16 mouse cellular contexts compared by ENCODE assay signal in genomic region chr19:57367849-57368387, GRCm38 (mm10). TPM values are rescaled to one million over a fixed set of nuclear protein-coding genes. Genes with fewer than 3 reads are reported as not detected.
DNase-seq lines count a peak whose midpoint lies in the region; ATAC-seq and TF ChIP-seq lines count a peak whose summit lies in the region.
"Had no signal": no experiment of that assay in that cellular context is flagged by ENCODE, and none has a peak within 500 bp of the region (broad histone marks: within the 10 kb centered on the region; RNA-seq: fewer than 3 reads in every experiment).

No protein-coding gene starts in this region.

- no peak for DNase-seq in frontal cortex, adult 2 months (ENCODE audit: extremely low spot score in 1 of 2, low spot score in 1 of 2)
- DNase-seq in heart, postnatal 0 days (ENCODE audit: low spot score), result no peak
- DNase-seq in heart, adult 2 months, result no peak
- no peak for DNase-seq in liver, embryonic 11.5 days (ENCODE audit: low spot score)
- peak; percentile 26 for DNase-seq in telencephalon, adult 2 months (ENCODE audit: low read depth, low spot score)
- DNase-seq in left cerebral cortex, postnatal 4 days, result no peak
- DNase-seq in hindbrain, embryonic 10.5 days (ENCODE audit: low spot score), result no peak
- DNase-seq: cerebellum, adult 18-20 months; layer of hippocampus, postnatal 36 days; right cerebral cortex, postnatal 25 days had no signal

- H3K9me3 ChIP-seq in heart, postnatal 0 days (replicated peaks; ENCODE audit: control insufficient read depth, low read length), result no peaks in the 10 kb centered on the region
- H3K9me3 ChIP-seq in liver, embryonic 11.5 days (ENCODE audit: control insufficient read depth, low read length), result no peaks in the 10 kb centered on the region
- H3K9me3 ChIP-seq in hindbrain, embryonic 10.5 days, result no peaks in the 10 kb centered on the region
- H3K9me3 ChIP-seq: embryonic facial prominence, embryonic 15.5 days; kidney, embryonic 15.5 days; megakaryocyte, embryonic 14.5 days had no signal

- peak; percentile 62 for ATAC-seq in frontal cortex, adult (ENCODE audit: low TSS enrichment)
- no peak for ATAC-seq in heart, postnatal 0 days (ENCODE audit: insufficient read depth, low read depth)
- ATAC-seq in liver, embryonic 11.5 days (replicated peaks; ENCODE audit: low FRiP score), result no peak
- ATAC-seq: forebrain, embryonic 14.5 days; midbrain, embryonic 16.5 days had no signal

- 52% methylated on average over 11 of the region's 11 CpGs for WGBS in heart, postnatal 0 days
- 71% methylated on average over 11 of the region's 11 CpGs for WGBS in heart, adult 2 months
- WGBS in liver, embryonic 11.5 days, result 65% methylated on average over 11 of the region's 11 CpGs
- WGBS in hindbrain, embryonic 10.5 days, result 87% methylated on average over 11 of the region's 11 CpGs

- H3K36me3 ChIP-seq in heart, postnatal 0 days (replicated peaks; ENCODE audit: control insufficient read depth, insufficient read depth, low read length), result peaks cover 41% of the 10 kb centered on the region
- H3K36me3 ChIP-seq in heart, adult 2 months (ENCODE audit: control insufficient read depth, insufficient read depth, low read length), result peaks cover 12% of the 10 kb centered on the region
- H3K36me3 ChIP-seq in liver, embryonic 11.5 days (ENCODE audit: control insufficient read depth, insufficient read depth, low read length), result peaks cover 31% of the 10 kb centered on the region
- peaks cover 51% of the 10 kb centered on the region for H3K36me3 ChIP-seq in hindbrain, embryonic 10.5 days

- TF ChIP-seq CTCF in heart, postnatal 0 days (IDR thresholded peaks at IDR 0.05; ENCODE audit: low read depth), result no peak
- no peak for TF ChIP-seq CTCF in heart, adult 2 months (IDR thresholded peaks at IDR 0.05)

- peak overlapping the region; percentile 85 for H3K27ac ChIP-seq in heart, postnatal 0 days (ENCODE audit: low read depth)
- no peak overlapping the region for H3K27ac ChIP-seq in heart, adult 2 months
- H3K27ac ChIP-seq in liver, embryonic 11.5 days (ENCODE audit: low read depth, low read length), result peak overlapping the region; percentile 32; the same call in 1 of the 2 replicates
- H3K27ac ChIP-seq in hindbrain, embryonic 10.5 days, result no peak overlapping the region
- H3K27ac ChIP-seq: embryonic facial prominence, embryonic 15.5 days; kidney, embryonic 15.5 days had no signal

- peaks cover 51% of the 10 kb centered on the region for H3K4me1 ChIP-seq in heart, postnatal 0 days (ENCODE audit: control insufficient read depth, insufficient read depth)
- peaks cover 28% of the 10 kb centered on the region for H3K4me1 ChIP-seq in heart, adult 2 months (ENCODE audit: control insufficient read depth, insufficient read depth, low read length)
- peaks cover 57% of the 10 kb centered on the region for H3K4me1 ChIP-seq in liver, embryonic 11.5 days (replicated peaks; ENCODE audit: control insufficient read depth, insufficient read depth, low read length)
- H3K4me1 ChIP-seq in hindbrain, embryonic 10.5 days (replicated peaks), result peaks cover 49% of the 10 kb centered on the region

- no peak overlapping the region for H3K4me2 ChIP-seq in heart, postnatal 0 days (ENCODE audit: low read depth, low read length)
- peak overlapping the region; percentile 24 for H3K4me2 ChIP-seq in liver, embryonic 11.5 days
- H3K4me2 ChIP-seq: embryonic facial prominence, embryonic 15.5 days; kidney, embryonic 15.5 days had no signal

- H3K9ac ChIP-seq in heart, postnatal 0 days (replicated peaks; ENCODE audit: low read depth, low read length), result no peak overlapping the region
- H3K9ac ChIP-seq in heart, adult 2 months (ENCODE audit: low read depth, low read length), result no peak overlapping the region
- H3K9ac ChIP-seq in liver, embryonic 11.5 days (ENCODE audit: low read depth, low read length), result no peak overlapping the region
- H3K9ac ChIP-seq: embryonic facial prominence, embryonic 15.5 days; kidney, embryonic 15.5 days had no signal

- intact Hi-C loops in heart, adult 2 months (cut with DNase I), result no loop called here
- intact Hi-C loops in left cerebral cortex, postnatal 4 days (cut with DNase I), result loop anchor here (10.0 kb wide), 1 partner anchor 267 kb away; no protein-coding TSS in a partner anchor

- H3K4me3 ChIP-seq in heart, postnatal 0 days (ENCODE audit: low read depth, low read length), result no peak overlapping the region
- H3K4me3 ChIP-seq in heart, adult 2 months, result no peak overlapping the region
- H3K4me3 ChIP-seq in liver, embryonic 11.5 days (ENCODE audit: low read depth, low read length), result no peak overlapping the region
- no peak overlapping the region for H3K4me3 ChIP-seq in hindbrain, embryonic 10.5 days
- H3K4me3 ChIP-seq: embryonic facial prominence, embryonic 15.5 days; kidney, embryonic 15.5 days; megakaryocyte, embryonic 14.5 days had no signal

- no peaks in the 10 kb centered on the region for H3K27me3 ChIP-seq in heart, postnatal 0 days (ENCODE audit: control insufficient read depth, insufficient read depth, low read length)
- H3K27me3 ChIP-seq in heart, adult 2 months (ENCODE audit: control insufficient read depth, insufficient read depth, low read length), result no peaks in the 10 kb centered on the region
- no peaks in the 10 kb centered on the region for H3K27me3 ChIP-seq in liver, embryonic 11.5 days (replicated peaks; ENCODE audit: control insufficient read depth, insufficient read depth, low read length)
- no peaks in the 10 kb centered on the region for H3K27me3 ChIP-seq in hindbrain, embryonic 10.5 days (ENCODE audit: insufficient read depth, poor library complexity, severe bottlenecking)
- H3K27me3 ChIP-seq: embryonic facial prominence, embryonic 15.5 days; kidney, embryonic 15.5 days; megakaryocyte, embryonic 14.5 days had no signal

- peaks cover 1% of the 10 kb centered on the region; the same call in 1 of the 2 replicates for H3K79me2 ChIP-seq in heart, adult 2 months (replicated peaks; ENCODE audit: control insufficient read depth, insufficient read depth, low read length)

- TF ChIP-seq EP300 in heart, postnatal 0 days (IDR thresholded peaks at IDR 0.05; ENCODE audit: low read depth), result no peak
- no peak for TF ChIP-seq EP300 in heart, adult 2 months (IDR thresholded peaks at IDR 0.05; ENCODE audit: insufficient read depth, low read depth, low read length)

- TF ChIP-seq POLR2A in heart, adult 2 months (IDR thresholded peaks at IDR 0.05; ENCODE audit: insufficient read depth, low read depth, low read length), result no peak

RNA-seq across cellular contexts. Expression of gene Fam160b1, which starts 7.4 kb away (rescaled TPM):
- 17.0 and 18.3 TPM in 2 replicates for polyA plus RNA-seq in frontal cortex, adult 2 months (2012; rRNA removed)
- 12.6 and 16.3 TPM in 2 replicates for total RNA-seq in heart, postnatal 0 days (2014; rRNA removed; ENCODE audit: low replicate concordance)
- 7.0 and 7.8 TPM in 2 replicates for polyA plus RNA-seq in heart, postnatal 0 days (2015; fragmentation: Nextera tagmentation; extraction: Ambion mirVana)
- total RNA-seq in heart, adult 2 months (2021), result 10 to 100 TPM; 10.6 to 11.1 TPM
- polyA plus RNA-seq in heart, adult 2 months (2012; rRNA removed), result 6.7 and 10.2 TPM in 2 replicates
- 11.9 and 12.6 TPM in 2 replicates for polyA plus RNA-seq in liver, embryonic 11.5 days (2014; fragmentation: Nextera tagmentation; extraction: Ambion mirVana)
- total RNA-seq in left cerebral cortex, postnatal 4 days (2021), result 10 to 100 TPM; 27.9 to 30.4 TPM
- 10.8 and 12.8 TPM in 2 replicates for polyA plus RNA-seq in hindbrain, embryonic 10.5 days (2016; fragmentation: Nextera tagmentation; extraction: Ambion mirVana)

RNA-seq across cellular contexts. Expression of gene Ablim1, which starts 53.2 kb away (rescaled TPM):
- polyA plus RNA-seq in frontal cortex, adult 2 months (2012; rRNA removed), result 54.2 and 56.0 TPM in 2 replicates
- 169 and 235 TPM in 2 replicates for total RNA-seq in heart, postnatal 0 days (2014; rRNA removed; ENCODE audit: low replicate concordance)
- 82.6 and 106 TPM in 2 replicates for polyA plus RNA-seq in heart, postnatal 0 days (2015; fragmentation: Nextera tagmentation; extraction: Ambion mirVana)
- total RNA-seq in heart, adult 2 months (2021), result 100 to 1,000 TPM; 418 to 454 TPM
- 101 and 165 TPM in 2 replicates for polyA plus RNA-seq in heart, adult 2 months (2012; rRNA removed)
- polyA plus RNA-seq in liver, embryonic 11.5 days (2014; fragmentation: Nextera tagmentation; extraction: Ambion mirVana), result 9.9 and 11.6 TPM in 2 replicates
- 100 to 1,000 TPM; 204 to 208 TPM for total RNA-seq in left cerebral cortex, postnatal 4 days (2021)
- 16.1 and 17.7 TPM in 2 replicates for polyA plus RNA-seq in hindbrain, embryonic 10.5 days (2016; fragmentation: Nextera tagmentation; extraction: Ambion mirVana)

Comparison
In these comparisons a context has a peak if more than half of its experiments do, and no peak if none do; other contexts are left out.
1. H3K27ac ChIP-seq: peak in heart, postnatal 0 days (single experiment) and liver, embryonic 11.5 days (single experiment); none in heart, adult 2 months (single experiment) and hindbrain, embryonic 10.5 days (single experiment).